Mouse (Mus musculus) bone marrow, adult 2 months (tissue): ENCODE measurements around the gene Gm5485.

Experiments
- CTCF ChIP-seq: fragments of 200-500 bp; IDR thresholded peaks from 2 replicates; pipeline ENCODE4 v1.5.1; 2011; ENCODE audit warnings: low read length, control low read depth; ENCODE audit not compliant: control insufficient read depth, insufficient read depth
- POLR2A ChIP-seq: fragments of 200-500 bp; IDR thresholded peaks from 2 replicates; pipeline ENCODE4 v1.6.1; 2011; ENCODE audit warnings: low read depth, mild to moderate bottlenecking, control low read depth, low read length, borderline replicate concordance; ENCODE audit not compliant: control insufficient read depth

DNA sequence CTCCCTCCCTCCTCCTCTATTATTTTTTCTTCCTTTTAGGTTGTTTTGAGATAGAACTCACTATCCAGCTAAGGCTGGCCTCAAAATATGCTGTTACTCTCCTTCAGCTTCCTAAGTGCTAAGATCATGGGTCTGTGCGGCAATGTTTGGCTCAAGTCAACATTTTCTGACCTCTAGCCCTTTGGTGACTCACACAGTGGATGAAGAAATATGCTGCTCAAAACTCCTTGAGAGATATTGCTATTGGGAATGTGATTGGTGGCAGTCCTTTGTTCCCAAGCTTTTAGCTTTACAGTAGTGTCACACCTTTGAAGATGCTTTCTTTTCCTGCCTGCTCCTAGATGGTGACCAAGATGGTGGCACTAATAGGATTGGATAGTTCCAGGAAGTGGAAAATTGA is 55.8 kb downstream of the Gm5485 start:
- TF ChIP-seq POLR2A (no peak), CTCF (no peak)
